Mouse (Mus musculus) frontal cortex, adult 2 months (tissue): ENCODE data around the gene Rpusd1. TPM values are rescaled to one million over a fixed set of nuclear protein-coding genes. Genes with fewer than 3 reads are reported as not detected.
A peak's percentile ranks its signal among the peaks of the same experiment; 100 is the strongest.

Experiments
- DNase-seq, 2 experiments: peaks; one replicate each; pipeline ENCODE4 v3.0.0; 2022; ENCODE audit warnings: low spot score in 1 of 2; ENCODE audit errors: extremely low spot score in 1 of 2
- polyA plus RNA-seq: library from polyadenylated mRNA; depleted of rRNA; stranded (reverse); fragments of >200 nt; gene quantifications from 2 replicates; pipeline ENCODE4 v1.2.3, GENCODE M21; 2012; rRNA removed

Gene Rpusd1
- polyA plus RNA-seq: 98.8 and 117 TPM in 2 replicates

DNA sequence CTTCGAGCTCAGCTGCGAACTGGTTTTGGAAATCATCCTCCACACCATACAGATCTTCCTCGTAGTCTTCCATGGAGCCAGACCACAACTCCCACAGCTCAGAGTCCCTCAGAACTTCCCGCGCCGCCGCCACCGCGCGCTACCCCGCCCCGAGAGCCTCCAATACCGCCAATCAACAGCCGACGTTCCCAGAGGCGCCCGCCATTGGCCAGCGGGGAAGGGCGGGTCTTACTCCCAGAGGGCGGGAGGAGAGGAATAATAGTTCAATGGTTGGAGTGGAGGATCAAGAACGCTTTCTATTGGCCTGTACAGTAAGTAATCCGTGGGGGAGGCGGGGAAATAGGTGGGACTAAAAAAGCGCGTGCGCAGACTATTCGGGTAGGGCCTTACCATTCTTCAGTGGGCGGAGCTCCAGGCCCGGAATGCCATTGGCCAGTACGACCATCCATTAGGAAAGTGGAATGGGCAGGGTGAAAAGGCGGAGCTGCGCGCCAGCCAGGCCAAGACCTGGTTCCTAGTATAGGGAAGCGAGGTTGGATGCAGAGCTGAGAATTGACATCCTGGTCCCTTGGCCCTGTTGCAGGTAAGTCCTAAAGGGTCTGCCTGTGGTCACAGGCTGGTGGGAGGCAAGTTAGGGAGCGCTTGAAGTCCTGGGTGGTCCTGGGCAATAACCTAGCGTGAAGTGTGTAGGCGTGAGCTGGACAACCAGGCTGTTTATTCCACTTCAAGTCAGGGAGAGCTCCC, at the start of gene Rpusd1, which contains the start of gene Chtf18:
Gene Rpusd1, plus strand, starts transcription at position 406 of the 744 bp plus-strand sequence.
Gene Chtf18, minus strand, starts transcription at position 155 of the 744 bp plus-strand sequence.
- peak; percentile 100 for DNase-seq

DNA sequence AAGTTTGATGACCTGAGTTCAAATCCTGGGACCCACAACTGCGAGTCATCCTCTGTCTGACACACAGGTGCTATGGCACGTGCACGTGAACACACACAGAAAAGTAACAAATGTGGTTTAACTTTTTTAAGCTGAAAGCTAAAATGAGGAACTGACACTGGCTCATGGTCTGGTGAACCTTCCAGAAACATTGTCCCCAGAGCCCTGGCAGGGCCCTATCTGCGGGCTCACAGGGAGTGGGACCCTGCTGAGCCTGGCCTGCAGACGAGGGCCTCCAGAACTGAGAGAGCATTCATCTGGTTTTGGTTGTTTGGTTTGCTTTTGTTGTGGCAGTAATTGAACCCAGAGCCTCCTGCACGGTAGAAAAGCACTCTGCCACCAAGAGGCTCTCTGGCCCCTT, 49.5 kb upstream of the Rpusd1 start:
- no peak for DNase-seq

GRCm38 (mm10) chr17:25679818-25680217, 47.7 kb upstream of the Rpusd1 start:
- DNase-seq: no peak

- no peak for DNase-seq
These were observed 45.8 kb upstream of the Rpusd1 start for GRCm38 (mm10) chr17:25681636-25682035.

DNA sequence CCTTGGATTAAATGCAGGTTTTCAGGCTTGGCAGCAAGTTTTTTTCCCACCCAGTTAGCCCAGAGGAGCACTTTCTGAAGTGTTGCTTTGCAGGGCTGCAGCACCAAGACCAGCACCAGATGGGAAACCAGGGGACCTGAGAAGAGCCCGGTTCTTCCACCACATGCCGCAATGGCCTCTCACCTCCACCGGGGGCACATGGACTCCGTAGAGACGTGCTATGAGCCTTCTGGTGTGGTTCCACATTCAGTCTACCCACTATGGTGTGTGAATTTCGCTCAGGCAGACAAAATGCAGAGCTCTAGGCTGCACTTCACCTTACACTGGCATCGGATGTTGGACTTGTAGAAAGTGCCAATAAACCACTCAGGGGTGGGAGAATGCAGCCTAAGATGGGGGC, 41.1 kb upstream of the Rpusd1 start:
- DNase-seq: no peak

GRCm38 (mm10) chr17:25688922-25689321, 38.5 kb upstream of the Rpusd1 start:
- DNase-seq: no peak

- DNase-seq: no peak
These were observed 31.2 kb upstream of the Rpusd1 start for GRCm38 (mm10) chr17:25696263-25696662.

GRCm38 (mm10) chr17:25698446-25698845, 29.0 kb upstream of the Rpusd1 start:
- peak in 1 of 2 experiments; percentile 93 for DNase-seq

GRCm38 (mm10) chr17:25700863-25701496, 26.5 kb upstream of the Rpusd1 start:
- DNase-seq: no peak

GRCm38 (mm10) chr17:25709994-25710393, 17.5 kb upstream of the Rpusd1 start:
- no peak for DNase-seq

DNA sequence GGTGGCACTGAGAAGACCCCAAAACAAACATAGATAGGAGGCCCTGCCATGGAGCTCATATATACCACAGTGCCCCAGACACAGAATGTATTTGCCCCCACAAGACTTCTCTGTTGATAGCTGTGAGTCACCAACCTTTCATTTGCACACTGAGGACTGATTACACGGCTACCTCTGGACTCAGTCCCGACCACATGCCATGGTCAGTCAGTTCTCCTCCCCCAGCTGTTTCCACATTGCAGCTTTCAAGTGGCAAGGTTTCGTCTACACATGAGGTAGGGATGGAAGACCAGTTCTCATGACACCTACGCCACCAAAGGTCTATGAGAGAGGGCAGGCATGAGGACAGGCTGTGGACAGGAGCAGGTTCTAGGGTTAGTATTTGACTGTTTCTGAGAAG, 16.3 kb upstream of the Rpusd1 start:
- DNase-seq: no peak

DNA sequence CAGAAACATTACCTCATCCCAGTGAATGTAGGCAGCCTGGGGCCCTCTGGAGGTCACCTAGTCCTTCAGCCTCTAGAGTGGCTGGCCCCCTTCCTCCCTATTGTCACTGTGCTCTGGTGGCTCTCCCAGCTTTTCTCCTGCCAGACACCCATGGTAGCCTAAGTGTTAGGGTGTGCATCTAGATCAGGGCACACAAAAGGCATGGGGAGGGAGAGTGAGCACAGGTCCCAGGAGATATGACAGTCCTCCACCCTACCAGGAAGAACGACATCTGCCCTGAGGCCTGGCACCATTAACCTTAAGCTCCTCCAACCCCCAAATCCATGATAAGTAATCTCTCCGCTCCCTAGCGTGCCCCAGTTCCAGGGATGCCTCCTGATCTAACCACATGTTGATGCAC, 11.8 kb upstream of the Rpusd1 start:
- no peak for DNase-seq

DNA sequence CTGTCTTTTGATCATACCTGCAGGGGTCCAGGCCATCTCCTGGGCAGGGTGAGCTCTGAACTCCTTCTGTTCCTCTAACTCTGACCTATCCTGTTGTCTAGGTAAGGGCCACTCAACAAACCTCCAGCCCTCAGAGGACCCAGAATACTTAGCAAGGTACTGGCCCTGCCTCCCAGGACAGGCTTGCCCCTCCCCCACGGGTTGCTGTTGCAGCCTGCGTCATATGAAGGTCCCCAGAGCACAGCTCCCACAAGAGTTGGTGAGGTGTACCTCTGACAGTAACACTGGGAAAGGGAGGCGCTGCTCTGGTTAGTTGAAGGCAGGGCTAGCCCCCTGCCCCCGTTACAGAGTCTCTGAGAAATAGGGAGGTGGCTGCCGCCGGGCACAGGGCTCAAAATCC, 11.3 kb upstream of the Rpusd1 start:
- no peak for DNase-seq

DNA sequence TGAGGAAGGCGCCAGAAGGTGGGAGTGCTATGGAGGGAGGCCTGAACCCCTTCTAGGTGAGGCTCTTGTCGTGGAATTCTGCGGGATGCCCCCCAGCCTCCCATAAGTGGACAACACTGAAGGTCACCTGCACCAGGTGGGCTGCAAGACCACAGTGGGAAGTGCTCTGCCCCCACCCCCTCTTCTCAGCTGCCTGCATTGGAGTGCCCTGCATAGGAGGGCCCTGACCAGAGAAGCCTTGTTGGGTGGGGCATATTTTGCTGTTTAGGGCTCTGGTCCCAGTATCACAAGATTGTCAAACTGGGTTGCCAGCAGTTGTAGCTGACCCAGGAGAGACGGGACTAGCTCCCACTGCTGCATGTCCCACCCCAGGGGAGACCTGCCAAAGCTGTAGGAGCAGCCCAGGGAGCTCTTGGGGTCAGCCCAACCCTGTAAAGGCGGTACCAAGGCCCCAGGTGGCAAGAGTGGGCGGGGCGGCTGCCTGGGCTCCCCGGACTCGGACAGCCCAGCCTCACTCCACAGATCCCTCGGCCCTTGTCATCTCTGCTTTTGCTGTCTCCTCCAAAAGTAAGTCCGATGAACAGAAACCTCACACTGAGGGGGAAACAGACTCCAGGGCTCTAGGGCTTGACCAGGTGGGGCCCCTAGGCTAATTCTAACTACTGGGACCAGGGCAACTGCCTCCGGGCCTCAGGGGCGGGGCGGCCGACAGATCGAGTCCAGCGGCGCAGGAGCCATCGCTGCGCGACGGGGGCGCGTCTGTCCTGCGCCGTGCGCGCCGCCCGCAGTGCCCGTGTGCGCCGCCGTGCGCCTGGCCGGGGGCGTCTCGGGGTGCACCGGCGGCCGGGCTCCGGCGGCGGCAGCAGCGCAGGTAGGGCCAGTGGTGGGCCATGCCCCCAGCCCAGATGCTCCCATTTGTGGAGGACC, 10.5 kb upstream of the Rpusd1 start, which contains the start of gene Gng13:
Gene Gng13, plus strand, starts transcription at position 461 of the 927 bp plus-strand sequence.
- DNase-seq: no peak

- DNase-seq: no peak
These were observed 9.8 kb upstream of the Rpusd1 start for GRCm38 (mm10) chr17:25717691-25718090.

- no peak for DNase-seq
These were observed 6.0 kb upstream of the Rpusd1 start for GRCm38 (mm10) chr17:25721476-25721875.

GRCm38 (mm10) chr17:25723470-25723869, 4.0 kb upstream of the Rpusd1 start:
- no peak for DNase-seq

- peak in 1 of 2 experiments; percentile 57 for DNase-seq
These were observed 3.6 kb upstream of the Rpusd1 start for GRCm38 (mm10) chr17:25723919-25724318.

DNA sequence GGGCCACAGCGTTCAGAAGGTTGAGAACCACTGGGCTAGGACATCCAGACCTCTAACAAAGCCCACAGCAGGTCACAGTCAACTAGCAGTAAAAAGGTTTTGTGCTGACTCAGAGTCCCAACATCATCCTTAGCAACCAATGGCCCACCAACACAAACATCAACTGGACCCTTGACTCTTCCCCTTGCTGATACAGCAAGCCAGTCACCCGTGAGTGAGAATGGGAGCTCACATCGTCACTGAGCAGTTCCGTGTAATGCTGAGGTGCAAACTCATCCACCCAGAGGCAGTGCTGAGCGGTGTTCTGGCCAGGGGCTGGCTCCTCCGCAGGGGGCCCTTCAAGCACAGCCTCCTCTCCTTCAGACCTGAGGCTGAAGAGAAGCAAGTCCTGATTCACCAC, 2.2 kb upstream of the Rpusd1 start:
- no peak for DNase-seq

DNA sequence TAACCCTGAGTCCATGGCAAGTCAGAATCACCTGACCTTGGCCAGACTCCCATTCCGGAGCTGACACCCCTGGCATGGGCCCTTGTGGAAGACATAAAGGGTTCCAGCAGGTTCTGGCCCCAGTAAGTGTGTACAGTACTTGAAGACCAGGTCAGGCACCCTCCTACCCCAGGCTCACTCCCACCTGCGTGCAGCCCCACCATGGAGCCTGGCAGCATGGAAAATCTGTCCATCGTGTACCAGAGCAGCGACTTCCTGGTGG, 470 bp downstream of the Rpusd1 start:
- DNase-seq: no peak

- peak; percentile 68 to 94 for DNase-seq
These were observed 4.6 kb downstream of the Rpusd1 start for GRCm38 (mm10) chr17:25732082-25732481.
